Mouse (Mus musculus) stomach, embryonic 16.5 days (tissue): ENCODE measurements at regions not wholly inside any gene's neighbourhood (a gene's known extent, or its start where the extent isn't known, plus 50 kb on each side); places are given as distances from the start of the nearest gene placed in this dataset.

Experiments
- ATAC-seq: fragments of 200-750 bp; cut with Nextera tagmentation; 2 replicates; pipeline ENCODE4 v1.8.0; 2017; ENCODE audit warnings: moderate number of reproducible peaks, moderate TSS enrichment; ENCODE audit not compliant: insufficient read depth, low FRiP score
- H3K27ac ChIP-seq: fragments of 300-500 bp; sonication (generic); 2 replicates; pipeline ENCODE4 v1.5.1; 2014; ENCODE audit warnings: low read length
- H3K27me3 ChIP-seq: fragments of 300-500 bp; sonication (generic); 2 replicates; pipeline ENCODE4 v1.6.1; 2014; ENCODE audit warnings: low read length, control low read depth, mixed read lengths; ENCODE audit not compliant: control insufficient read depth, insufficient read depth
- H3K36me3 ChIP-seq: fragments of 300-500 bp; sonication (generic); 2 replicates; pipeline ENCODE4 v1.6.1; 2014; ENCODE audit warnings: low read length; ENCODE audit not compliant: control insufficient read depth, insufficient read depth
- H3K4me1 ChIP-seq: fragments of 300-500 bp; sonication (generic); 2 replicates; pipeline ENCODE4 v1.6.1; 2014; ENCODE audit warnings: low read length, control low read depth, mixed read lengths; ENCODE audit not compliant: control insufficient read depth, insufficient read depth
- H3K4me2 ChIP-seq: fragments of 300-500 bp; sonication (generic); 2 replicates; pipeline ENCODE4 v1.6.1; 2014; ENCODE audit warnings: low read depth, low read length, mixed read lengths
- H3K4me3 ChIP-seq: fragments of 300-500 bp; sonication (generic); replicated peaks from 2 replicates; pipeline ENCODE4 v1.5.1; 2014; ENCODE audit warnings: mild to moderate bottlenecking, low read length
- H3K9ac ChIP-seq: fragments of 300-500 bp; sonication (generic); 2 replicates; pipeline ENCODE4 v1.6.1; 2014; ENCODE audit warnings: low read length
- H3K9me3 ChIP-seq: fragments of 300-500 bp; sonication (generic); replicated peaks from 2 replicates; pipeline ENCODE4 v1.6.1; 2016; ENCODE audit warnings: low read length, control low read depth; ENCODE audit not compliant: control insufficient read depth
- WGBS: fragments of 180-500 bp; shearing (Covaris S2); extraction: QIAGEN DNeasy Blood & Tissue Kit; methylation state at CpG from one replicate; pipeline ENCODE4 v1.1.7; 2014; 5-methylcytosine and 5-hydroxymethylcytosine counted together

DNA sequence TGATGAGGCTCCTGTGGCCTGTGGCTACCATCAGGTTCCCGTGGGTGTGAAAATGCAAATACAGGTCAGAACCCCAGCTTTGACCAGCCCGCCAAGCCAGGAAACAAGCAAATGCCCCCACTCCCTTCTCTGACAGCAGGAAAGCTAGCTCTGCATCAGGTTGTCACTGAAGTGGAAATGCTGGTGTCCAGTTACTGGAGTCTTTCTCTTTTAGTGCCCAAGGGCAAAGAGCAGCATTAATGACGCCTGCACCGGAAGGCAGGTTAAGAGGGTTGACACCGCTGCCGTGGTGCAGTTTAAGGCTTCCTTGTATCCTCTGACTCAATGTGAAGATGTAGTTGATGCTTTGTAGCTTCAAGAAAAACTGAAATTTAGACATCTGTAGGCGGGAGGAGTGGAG, 368.1 kb upstream of the Sall1 start:
- Histone ChIP-seq H3K9ac (no peak overlapping the region), H3K4me3 (no peak overlapping the region), H3K4me2 (no peak overlapping the region), H3K27ac (no peak overlapping the region), H3K4me1 (no peaks in the 10 kb centered on the region), H3K9me3 (no peaks in the 10 kb centered on the region), H3K36me3 (no peaks in the 10 kb centered on the region), H3K27me3 (peaks cover 4% of the 10 kb centered on the region; the same call in 1 of the 2 replicates)
- ATAC-seq: no peak
- WGBS: 35% methylated on average over 7 of the region's 7 CpGs

- no peak overlapping the region for H3K9ac ChIP-seq
- no peaks in the 10 kb centered on the region for H3K9me3 ChIP-seq
- no peak for ATAC-seq
- WGBS: 62% methylated on average over 5 of the region's 5 CpGs
- H3K27ac ChIP-seq: no peak overlapping the region
- no peak overlapping the region for H3K4me3 ChIP-seq
- H3K27me3 ChIP-seq: peaks cover 4% of the 10 kb centered on the region; the same call in 1 of the 2 replicates
- H3K36me3 ChIP-seq: no peaks in the 10 kb centered on the region
- H3K4me2 ChIP-seq: no peak overlapping the region
- no peaks in the 10 kb centered on the region for H3K4me1 ChIP-seq
Observed at GRCm38 (mm10) chr8:89406688-89407087, 362.7 kb upstream of the Sall1 start.

- Histone ChIP-seq H3K27me3 (no peaks in the 10 kb centered on the region), H3K36me3 (no peaks in the 10 kb centered on the region), H3K4me2 (no peak overlapping the region), H3K9ac (no peak overlapping the region), H3K4me1 (no peaks in the 10 kb centered on the region), H3K9me3 (no peaks in the 10 kb centered on the region), H3K4me3 (no peak overlapping the region), H3K27ac (no peak overlapping the region)
- ATAC-seq: no peak
- 81% methylated on average over 3 of the region's 3 CpGs for WGBS
Observed at GRCm38 (mm10) chr8:89404287-89404686, 360.3 kb upstream of the Sall1 start.

DNA sequence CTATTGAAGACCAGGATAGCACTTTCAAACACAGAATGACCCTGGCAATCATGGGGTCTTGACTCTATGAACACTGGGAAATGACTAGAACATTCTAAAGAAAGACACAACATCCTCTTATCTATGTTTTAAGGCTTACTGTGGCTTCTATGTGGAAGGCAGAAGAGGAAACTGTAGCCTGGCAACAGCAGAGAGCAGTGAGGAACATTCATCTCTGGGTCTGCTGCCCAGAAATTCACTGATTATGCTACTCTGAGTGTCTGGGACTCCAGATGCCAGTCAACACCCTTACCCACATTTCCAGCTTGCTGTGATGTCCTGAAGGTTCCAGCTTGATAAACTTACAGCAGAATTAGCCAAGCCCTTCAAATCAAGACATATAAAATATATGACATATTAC, 352.7 kb upstream of the Sall1 start:
- Histone ChIP-seq H3K27ac (no peak overlapping the region), H3K9ac (no peak overlapping the region), H3K36me3 (no peaks in the 10 kb centered on the region), H3K4me3 (no peak overlapping the region), H3K9me3 (no peaks in the 10 kb centered on the region), H3K4me1 (no peaks in the 10 kb centered on the region), H3K27me3 (no peaks in the 10 kb centered on the region), H3K4me2 (no peak overlapping the region)
- ATAC-seq: no peak

- no peak overlapping the region for H3K27ac ChIP-seq
- H3K9me3 ChIP-seq: no peaks in the 10 kb centered on the region
- H3K27me3 ChIP-seq: no peaks in the 10 kb centered on the region
- H3K4me1 ChIP-seq: peaks cover 9% of the 10 kb centered on the region; the same call in 1 of the 2 replicates
- H3K9ac ChIP-seq: no peak overlapping the region
- WGBS: 76% methylated on average over 6 of the region's 6 CpGs
- no peak overlapping the region for H3K4me3 ChIP-seq
- H3K36me3 ChIP-seq: no peaks in the 10 kb centered on the region
- no peak for ATAC-seq
- H3K4me2 ChIP-seq: no peak overlapping the region
Observed at GRCm38 (mm10) chr8:89392749-89393148, 348.8 kb upstream of the Sall1 start.

DNA sequence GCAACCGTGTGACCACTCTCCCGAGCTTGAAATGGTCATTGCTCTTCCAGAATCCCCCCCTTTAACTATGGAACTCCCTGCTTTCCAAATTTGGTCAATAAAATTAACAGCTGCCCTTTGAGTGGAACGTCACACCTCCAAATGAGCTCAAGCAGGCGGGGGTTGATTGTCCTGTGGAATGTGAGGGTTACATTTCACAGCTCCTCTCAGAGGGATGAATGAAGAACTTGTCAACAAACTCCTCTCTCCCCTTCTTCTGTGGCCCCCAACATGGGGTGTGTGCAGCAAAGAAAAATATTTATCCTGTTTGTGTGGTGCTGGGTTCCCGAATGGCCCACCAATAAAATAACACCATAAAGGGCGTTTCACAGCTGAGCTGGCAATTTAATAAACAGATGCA, 344.8 kb upstream of the Sall1 start:
- peaks cover 11% of the 10 kb centered on the region; the same call in 1 of the 2 replicates for H3K4me1 ChIP-seq
- H3K36me3 ChIP-seq: no peaks in the 10 kb centered on the region
- H3K27me3 ChIP-seq: no peaks in the 10 kb centered on the region
- ATAC-seq: no peak
- no peak overlapping the region for H3K9ac ChIP-seq
- no peak overlapping the region for H3K4me2 ChIP-seq
- H3K27ac ChIP-seq: no peak overlapping the region
- WGBS: 22% methylated on average over 6 of the region's 6 CpGs
- no peak overlapping the region for H3K4me3 ChIP-seq
- no peaks in the 10 kb centered on the region for H3K9me3 ChIP-seq

DNA sequence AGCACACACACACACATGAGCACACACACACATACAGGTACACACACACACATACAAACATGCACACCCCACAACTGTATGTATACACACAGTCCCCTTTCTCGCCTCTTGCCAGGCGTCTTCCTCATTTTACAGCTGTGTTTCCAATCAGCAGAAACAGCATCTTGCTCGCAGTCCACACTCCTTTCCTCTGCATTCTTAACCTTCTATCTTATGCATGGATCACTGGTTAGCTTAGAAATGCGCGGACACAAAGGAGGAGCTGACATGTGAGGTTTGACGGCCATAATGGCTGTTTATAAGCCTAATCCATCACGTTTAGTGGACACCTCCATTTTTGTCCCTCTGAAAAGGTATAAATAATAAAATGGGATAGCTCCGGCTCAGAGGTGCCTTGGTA, 343.3 kb upstream of the Sall1 start:
- Histone ChIP-seq H3K27ac (no peak overlapping the region), H3K4me1 (peaks cover 11% of the 10 kb centered on the region; the same call in 1 of the 2 replicates), H3K9me3 (no peaks in the 10 kb centered on the region), H3K4me3 (no peak overlapping the region), H3K27me3 (no peaks in the 10 kb centered on the region), H3K9ac (no peak overlapping the region), H3K36me3 (no peaks in the 10 kb centered on the region), H3K4me2 (no peak overlapping the region)
- WGBS: 20% methylated on average over 8 of the region's 8 CpGs
- ATAC-seq: no peak

- H3K9me3 ChIP-seq: no peaks in the 10 kb centered on the region
- H3K4me3 ChIP-seq: no peak overlapping the region
- H3K4me1 ChIP-seq: peaks cover 11% of the 10 kb centered on the region; the same call in 1 of the 2 replicates
- no peaks in the 10 kb centered on the region for H3K27me3 ChIP-seq
- H3K36me3 ChIP-seq: no peaks in the 10 kb centered on the region
- no peak overlapping the region for H3K9ac ChIP-seq
- no peak for ATAC-seq
- H3K27ac ChIP-seq: no peak overlapping the region
- WGBS: 78% methylated on average over 5 of the region's 5 CpGs
- no peak overlapping the region for H3K4me2 ChIP-seq
Observed at GRCm38 (mm10) chr8:89385028-89385427, 341.1 kb upstream of the Sall1 start.

DNA sequence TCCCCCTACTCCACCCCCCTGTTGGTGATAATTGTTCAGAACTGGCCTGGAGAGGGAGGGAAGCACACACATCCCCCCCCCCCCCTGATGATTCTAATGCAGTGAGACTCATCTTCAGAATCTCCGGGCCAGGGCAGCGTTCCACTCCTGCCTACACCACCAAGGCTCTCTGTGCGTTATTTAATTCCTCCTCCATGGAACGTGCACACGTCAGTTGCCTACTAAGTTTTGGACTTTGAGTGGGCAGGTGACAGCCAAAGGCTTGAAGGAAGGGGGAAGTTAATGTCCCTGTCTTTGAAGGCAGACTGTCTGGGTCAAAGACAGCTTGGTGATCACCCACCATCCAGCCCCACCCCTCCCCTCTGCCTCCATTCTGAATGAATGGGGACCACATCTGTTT, 339.8 kb upstream of the Sall1 start:
- Histone ChIP-seq H3K9ac (no peak overlapping the region), H3K9me3 (no peaks in the 10 kb centered on the region), H3K4me2 (no peak overlapping the region), H3K4me1 (peaks cover 10% of the 10 kb centered on the region; the same call in 1 of the 2 replicates), H3K27me3 (no peaks in the 10 kb centered on the region), H3K27ac (no peak overlapping the region), H3K36me3 (no peaks in the 10 kb centered on the region), H3K4me3 (no peak overlapping the region)
- 83% methylated on average over 5 of the region's 5 CpGs for WGBS
- no peak for ATAC-seq
